Mouse (Mus musculus) testis, adult 10 weeks (tissue): ENCODE data around the gene Tarm1. TPM values are rescaled to one million over a fixed set of nuclear protein-coding genes. Genes with fewer than 3 reads are reported as not detected.

ENCODE experiments used
- polyA plus RNA-seq: library from polyadenylated mRNA; stranded (reverse); fragments of 350-450 nt; fragmentation: Illumina TruSeq; extraction: RNeasy Lipid Tissue Mini Kit (QIAGEN cat#74804); gene quantifications from one replicate; pipeline ENCODE4 v1.2.3, GENCODE M21; 2014; ENCODE audit warnings: low read depth, low replicate concordance

Gene Tarm1
- 0.14 TPM for polyA plus RNA-seq

DNA sequence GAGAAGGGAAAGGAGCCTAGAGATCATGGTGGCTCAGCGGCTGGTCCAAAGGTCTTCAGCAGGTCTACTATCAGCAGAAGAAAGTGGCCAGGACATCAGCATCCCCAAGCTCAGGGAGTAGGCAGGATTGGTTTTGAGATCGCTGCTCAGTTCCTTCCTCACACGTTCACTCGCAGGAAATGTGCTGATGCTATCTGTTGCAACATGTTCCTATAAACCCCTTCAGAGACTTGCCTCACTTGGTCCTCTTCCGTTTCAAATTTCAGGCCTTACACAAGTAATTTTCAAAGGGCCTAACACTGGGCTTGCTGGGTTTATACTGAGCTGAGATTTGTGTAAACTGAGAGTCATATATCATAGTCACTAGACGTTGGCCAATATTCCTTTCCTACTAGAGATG, at the start of gene Tarm1:
TSS of gene Tarm1 (minus strand) at position 186 of the 400 bp plus-strand sequence.

Other genes with a start within 250 kb of the Tarm1 start
- 8.0 TPM for gene Myadm, start 213.5 kb downstream of the Tarm1 start, polyA plus RNA-seq
- 0.18 TPM for gene Prkcg, start 213.4 kb downstream of the Tarm1 start, polyA plus RNA-seq
- 0.27 TPM for gene Cacng7, start 169.7 kb downstream of the Tarm1 start, polyA plus RNA-seq
- 1.6 TPM for gene Cacng8, start 111.9 kb downstream of the Tarm1 start, polyA plus RNA-seq
- gene Cacng6, start 78.4 kb downstream of the Tarm1 start, polyA plus RNA-seq, result 0.17 TPM
- 1.3 TPM for gene Oscar, start 113.5 kb upstream of the Tarm1 start, polyA plus RNA-seq
- 18.2 TPM for gene Ndufa3, start 114.7 kb upstream of the Tarm1 start, polyA plus RNA-seq
- gene Tfpt, start 127.3 kb upstream of the Tarm1 start, polyA plus RNA-seq, result 3.1 TPM
- 13.3 TPM for gene Prpf31, start 127.4 kb upstream of the Tarm1 start, polyA plus RNA-seq
- 10.5 TPM for gene Cnot3, start 142.6 kb upstream of the Tarm1 start, polyA plus RNA-seq
- 3.2 TPM for gene Leng1, start 163.2 kb upstream of the Tarm1 start, polyA plus RNA-seq
- 2.5 TPM for gene Tmc4, start 174.9 kb upstream of the Tarm1 start, polyA plus RNA-seq
- 1.2 TPM for gene Tsen34, start 190.2 kb upstream of the Tarm1 start, polyA plus RNA-seq
- gene Mboat7, start 190.9 kb upstream of the Tarm1 start, polyA plus RNA-seq, result 10.7 TPM
- gene Rps9, start 201.4 kb upstream of the Tarm1 start, polyA plus RNA-seq, result 3.7 TPM
- 0.22 TPM for gene Pirb, start 217.8 kb upstream of the Tarm1 start, polyA plus RNA-seq